Mouse (Mus musculus) gastrocnemius, postnatal 25 days (tissue): ENCODE data around the gene Dhx16. TPM values are rescaled to one million over a fixed set of nuclear protein-coding genes. Genes with fewer than 3 reads are reported as not detected.
"Not testable (repeated sequence)": the region's sequence is repeated elsewhere in the genome, so short reads cannot be mapped to it uniquely, and the experiment has no call there.

Source experiments
- DNase-seq: peaks from one replicate; pipeline ENCODE4 v3.0.0; 2022
- long read RNA-seq, 2 experiments: library from polyadenylated mRNA; stranded (forward); transcript quantifications; one replicate each; pipeline ENCODE4 v2.0.0; 2021
- total RNA-seq, 2 experiments: library from RNA; stranded (reverse); gene quantifications; 1 replicate in 1 of 2; 2 replicates in 1 of 2; pipeline ENCODE4 v1.2.3; 2021

Dhx16 gene
- 10 to 100 TPM; 14.8 to 15.2 TPM for total RNA-seq
- long read RNA-seq, experiment 1, partial matches to known transcripts, result 2 of 11 reads
- long read RNA-seq, experiment 1, other reads (novel, unspliced or antisense), result 6 of 11 reads
- long read RNA-seq, experiment 2, transcript Dhx16-201 (20 exons, 3,351 nt), result major isoform, 6 of 10 reads
- long read RNA-seq, experiment 2, partial matches to known transcripts, result 2 of 10 reads
- long read RNA-seq, experiment 2, other reads (novel, unspliced or antisense), result 2 of 10 reads

GRCm38 (mm10) chr17:35879245-35880057, at the start of gene Dhx16:
Gene Dhx16, plus strand, starts transcription at chr17:35879819.
- peak; percentile 93 for DNase-seq

GRCm38 (mm10) chr17:35832400-35833238, 47.0 kb upstream of the Dhx16 start:
- DNase-seq, result no peak

DNA sequence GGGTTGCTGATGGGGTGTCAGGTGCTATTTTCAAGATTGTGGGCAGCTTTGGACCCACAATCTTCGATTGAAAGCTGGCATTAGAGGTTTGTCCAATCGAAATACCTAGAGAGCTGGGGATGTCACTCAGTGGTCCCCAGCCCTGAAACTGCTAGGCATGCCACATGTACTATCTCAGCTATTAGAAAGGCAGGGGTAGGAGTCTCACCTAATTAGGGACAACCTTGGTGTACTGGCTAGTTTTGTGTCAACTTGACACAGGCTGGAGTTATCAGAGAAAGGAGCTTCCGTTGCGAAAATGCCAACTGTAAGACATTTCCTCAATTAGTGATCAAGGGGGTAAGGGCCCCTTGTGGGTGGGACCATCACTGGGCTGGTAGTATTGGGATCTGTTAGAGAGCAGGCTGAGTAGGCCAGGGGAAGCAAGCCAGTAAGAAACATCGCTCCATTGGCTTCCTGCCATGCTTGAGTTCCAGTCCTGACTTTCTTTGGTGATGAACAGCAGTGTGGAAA, 46.3 kb upstream of the Dhx16 start:
- no peak for DNase-seq

GRCm38 (mm10) chr17:35833894-35834293, 45.7 kb upstream of the Dhx16 start:
- DNase-seq, result no peak

GRCm38 (mm10) chr17:35834696-35835422, 44.8 kb upstream of the Dhx16 start:
- DNase-seq, result no peak

DNA sequence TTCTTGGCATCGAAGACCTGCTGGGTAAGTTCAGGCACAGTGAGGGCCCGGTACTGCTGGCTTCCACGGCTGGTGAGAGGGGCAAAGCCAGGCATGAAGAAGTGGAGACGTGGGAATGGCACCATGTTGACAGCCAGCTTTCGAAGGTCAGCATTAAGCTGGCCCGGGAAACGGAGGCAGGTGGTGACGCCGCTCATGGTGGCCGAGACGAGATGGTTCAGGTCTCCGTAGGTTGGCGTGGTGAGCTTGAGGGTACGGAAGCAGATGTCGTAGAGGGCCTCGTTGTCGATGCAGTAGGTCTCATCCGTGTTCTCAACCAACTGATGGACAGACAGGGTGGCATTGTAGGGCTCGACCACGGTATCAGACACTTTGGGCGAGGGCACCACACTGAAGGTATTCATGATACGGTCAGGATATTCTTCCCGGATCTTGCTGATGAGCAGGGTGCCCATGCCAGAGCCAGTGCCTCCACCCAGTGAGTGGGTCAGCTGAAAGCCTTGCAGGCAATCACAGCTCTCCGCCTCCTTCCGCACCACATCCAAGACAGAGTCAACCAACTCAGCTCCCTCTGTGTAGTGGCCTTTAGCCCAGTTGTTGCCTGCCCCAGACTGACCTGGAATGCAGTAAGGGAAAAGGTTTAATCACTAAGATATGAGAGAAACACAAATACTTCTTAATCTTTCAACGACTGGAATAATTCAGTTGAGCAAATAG, 44.0 kb upstream of the Dhx16 start:
- DNase-seq, result no peak

DNA sequence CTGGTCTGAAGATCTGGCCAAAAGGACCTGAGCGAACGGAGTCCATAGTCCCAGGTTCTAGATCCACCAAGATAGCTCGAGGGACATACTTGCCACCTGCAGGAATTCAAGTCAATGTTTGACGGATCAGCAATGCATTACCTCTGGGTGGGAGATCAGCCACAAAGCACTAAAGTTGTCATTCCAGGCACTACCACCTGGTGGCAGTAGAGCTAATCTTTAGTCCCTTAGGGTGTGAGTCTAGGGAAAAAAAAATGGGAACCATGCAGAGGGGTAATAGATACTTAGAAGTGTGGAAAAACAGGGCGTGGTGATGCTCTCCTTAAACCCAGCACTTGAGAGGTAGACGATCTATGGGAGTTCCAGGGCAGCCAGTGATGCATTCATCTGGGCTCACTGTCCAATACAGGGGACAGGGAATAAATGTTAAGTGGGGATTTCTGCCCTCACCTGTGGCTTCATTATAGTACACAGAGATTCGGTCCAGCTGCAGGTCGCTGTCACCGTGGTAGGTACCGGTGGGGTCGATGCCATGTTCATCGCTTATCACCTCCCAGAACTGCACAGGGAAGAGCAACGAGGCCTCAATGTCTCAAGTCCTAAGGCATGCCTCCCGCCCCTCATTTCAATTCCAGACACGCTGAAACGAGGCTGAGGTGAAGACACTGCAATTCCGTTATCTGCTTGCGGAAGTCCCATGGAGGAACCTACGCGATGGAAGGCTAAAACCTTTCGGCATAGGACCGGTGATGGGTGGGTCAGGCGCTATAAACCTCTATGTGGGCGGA, 43.2 kb upstream of the Dhx16 start:
- peak; percentile 68 for DNase-seq

DNA sequence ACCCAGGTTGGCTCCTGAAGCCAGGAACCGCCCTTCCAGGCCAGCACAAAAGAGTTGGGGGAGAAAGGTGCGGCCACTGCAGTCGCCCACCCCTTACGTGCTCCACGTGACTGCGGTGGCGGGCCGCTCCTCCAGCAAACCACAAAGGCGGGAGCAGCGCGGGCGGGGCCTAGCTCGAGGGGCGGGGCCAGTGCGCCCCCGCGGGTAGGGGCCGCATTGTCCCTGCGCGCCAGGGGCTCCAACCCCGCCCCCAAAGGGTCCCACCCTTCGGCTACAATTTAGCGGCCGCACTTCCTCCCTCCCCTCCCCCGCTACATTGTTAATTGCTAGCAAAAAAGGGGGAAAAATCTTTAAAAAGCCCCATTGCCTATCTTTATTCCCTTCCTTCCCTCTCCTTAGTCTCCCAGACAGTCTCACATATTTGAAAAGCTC, 42.6 kb upstream of the Dhx16 start:
- DNase-seq, result peak; percentile 88

DNA sequence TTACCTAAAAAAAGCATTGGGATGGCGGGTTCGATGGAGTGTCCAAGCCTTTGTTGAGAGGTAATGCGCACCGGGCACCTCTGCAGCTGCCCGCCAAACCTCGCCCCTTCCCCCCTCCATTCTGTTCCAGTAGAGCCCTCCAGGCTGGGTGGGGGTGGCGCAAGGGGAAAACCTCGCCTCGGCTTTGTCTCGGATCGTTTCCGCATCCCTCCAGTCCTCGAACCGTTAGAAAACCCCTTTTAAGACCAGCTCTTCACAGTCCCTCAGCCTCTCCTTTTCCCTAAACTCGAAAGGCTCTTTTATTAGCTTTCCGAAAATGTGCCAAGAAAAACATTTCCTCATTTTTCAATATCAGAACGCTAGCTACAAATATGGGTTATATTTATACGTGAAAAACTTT, 42.1 kb upstream of the Dhx16 start:
- DNase-seq, result no peak

DNA sequence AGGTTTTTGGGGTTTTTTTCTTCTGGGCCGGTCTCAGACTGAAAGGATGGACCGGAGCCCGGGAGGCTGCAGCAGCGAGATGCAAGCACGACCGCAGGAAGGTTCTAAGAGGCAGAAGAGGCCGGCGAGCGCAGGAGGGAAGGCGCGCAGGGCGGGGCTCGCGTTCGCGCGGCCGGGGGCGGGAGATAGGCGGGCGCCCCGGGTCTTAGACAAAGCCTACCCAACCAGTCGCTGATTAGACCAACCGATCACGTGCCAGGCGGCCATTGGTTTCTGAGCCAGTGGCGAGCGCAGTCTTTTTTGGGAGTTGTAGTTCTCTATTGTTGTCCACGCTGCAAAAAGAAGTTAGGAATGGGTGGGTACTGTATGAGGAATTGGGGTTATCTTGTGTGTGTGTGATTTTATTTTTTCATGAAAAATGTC, 41.5 kb upstream of the Dhx16 start, which contains the start of gene Tubb5:
Gene Tubb5, minus strand, starts transcription at position 185 of the 423 bp plus-strand sequence.
- DNase-seq, result peak; percentile 97

DNA sequence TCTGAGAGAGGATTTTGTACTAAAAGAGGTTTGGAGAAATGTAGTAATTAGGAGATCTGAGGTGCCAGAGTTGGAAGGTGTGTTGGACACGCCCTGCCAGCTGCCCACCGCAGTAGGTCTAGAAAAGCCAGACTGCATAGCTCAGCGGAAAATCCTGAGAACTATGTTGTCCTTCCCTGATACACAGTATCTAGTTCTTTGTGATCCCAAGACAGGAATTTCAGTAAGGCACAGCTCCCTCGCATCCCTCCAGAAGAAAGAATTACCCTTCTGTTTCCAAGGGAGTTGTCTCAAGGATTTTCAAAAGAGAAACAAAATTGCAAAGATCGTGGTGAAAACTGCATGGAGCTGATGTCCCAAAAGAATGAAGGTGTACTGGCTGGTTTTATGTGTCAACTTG, 41.0 kb upstream of the Dhx16 start:
- DNase-seq, result no peak

DNA sequence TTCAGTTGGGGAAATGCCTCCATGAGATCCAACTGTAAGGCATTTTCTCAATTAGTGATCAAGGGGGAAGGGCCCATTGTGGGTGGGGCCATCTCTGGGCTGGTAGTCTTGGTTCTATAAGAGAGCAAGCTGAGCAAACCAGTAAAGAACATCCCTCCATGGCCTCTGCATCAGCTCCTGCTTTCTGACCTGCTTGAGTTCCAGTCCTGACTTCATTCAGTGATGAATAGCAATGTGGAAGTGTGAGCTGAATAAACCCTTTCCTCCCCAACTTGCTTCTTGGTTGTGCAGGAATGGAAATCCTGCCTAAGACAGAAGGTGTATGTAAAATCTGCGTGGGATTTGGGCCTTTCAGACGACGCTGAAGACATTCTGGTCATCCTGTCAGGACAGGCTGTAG, 40.6 kb upstream of the Dhx16 start:
- DNase-seq, result not testable (repeated sequence)

GRCm38 (mm10) chr17:35840561-35840960, 39.1 kb upstream of the Dhx16 start:
- DNase-seq, result no peak

DNA sequence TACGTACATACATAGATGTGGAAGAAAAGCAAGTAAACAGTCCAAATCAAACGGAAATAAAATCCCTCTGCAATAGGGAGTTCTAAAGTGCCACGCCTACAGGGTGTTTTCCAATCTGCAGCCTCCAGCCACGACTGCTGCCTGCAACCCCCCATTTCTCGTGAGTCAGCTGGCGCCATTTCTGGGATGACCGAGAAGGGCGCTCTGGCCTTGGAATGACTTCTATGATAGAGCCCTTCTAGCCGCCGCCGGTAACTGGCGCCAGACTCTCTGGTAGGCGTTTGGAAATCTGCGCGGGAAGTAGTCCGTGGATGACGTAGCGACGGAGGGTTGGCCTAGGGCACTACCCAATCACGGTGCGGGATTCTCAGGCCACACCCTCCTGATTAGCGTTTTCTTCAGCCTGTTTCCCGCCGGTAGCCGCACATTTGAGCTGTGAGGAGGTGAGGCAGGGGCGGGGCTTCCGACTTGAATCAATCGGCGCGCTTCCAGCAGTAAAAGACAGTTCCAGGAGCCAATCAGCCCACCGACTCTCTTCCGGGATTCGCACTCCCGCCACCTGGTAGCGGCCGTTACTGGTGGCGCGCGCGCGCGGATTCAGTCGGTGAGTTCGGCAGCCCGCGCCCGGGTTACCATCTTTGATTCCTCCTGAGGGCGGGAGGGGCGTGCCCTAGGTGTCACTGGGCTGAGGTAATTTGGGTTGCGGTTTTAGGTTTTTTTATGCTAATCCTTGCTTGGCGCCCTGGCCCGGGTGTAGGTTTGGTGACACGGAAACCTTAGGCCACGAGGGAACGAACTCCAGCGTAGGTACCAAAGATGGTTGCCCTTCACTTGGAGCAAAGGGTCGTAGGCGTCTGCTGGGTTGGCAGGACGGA, 38.3 kb upstream of the Dhx16 start, which contains the start of gene Mdc1:
Gene Mdc1, plus strand, starts transcription at position 440 of the 875 bp plus-strand sequence.
- DNase-seq, result peak; percentile 99

GRCm38 (mm10) chr17:35842006-35842405, 37.6 kb upstream of the Dhx16 start:
- no peak for DNase-seq

DNA sequence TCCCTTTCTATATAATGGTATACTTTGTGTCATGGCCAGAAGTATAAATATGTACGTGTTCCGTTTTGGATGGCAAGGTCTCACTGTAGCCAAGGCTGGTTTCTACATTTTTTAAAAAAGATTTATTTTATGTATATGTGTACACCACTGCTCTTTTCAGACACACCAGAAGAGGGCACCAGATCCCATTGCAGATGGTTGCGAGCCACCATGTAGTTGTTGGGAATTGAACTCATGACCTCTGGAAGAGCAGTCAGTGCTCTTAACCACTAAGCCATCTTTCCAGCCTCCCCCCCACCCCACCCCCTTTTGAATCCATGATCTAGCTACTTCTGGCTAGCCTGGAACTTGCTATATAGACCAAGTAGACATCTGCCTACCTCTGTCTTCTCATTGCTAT, 36.1 kb upstream of the Dhx16 start:
- no peak for DNase-seq

DNA sequence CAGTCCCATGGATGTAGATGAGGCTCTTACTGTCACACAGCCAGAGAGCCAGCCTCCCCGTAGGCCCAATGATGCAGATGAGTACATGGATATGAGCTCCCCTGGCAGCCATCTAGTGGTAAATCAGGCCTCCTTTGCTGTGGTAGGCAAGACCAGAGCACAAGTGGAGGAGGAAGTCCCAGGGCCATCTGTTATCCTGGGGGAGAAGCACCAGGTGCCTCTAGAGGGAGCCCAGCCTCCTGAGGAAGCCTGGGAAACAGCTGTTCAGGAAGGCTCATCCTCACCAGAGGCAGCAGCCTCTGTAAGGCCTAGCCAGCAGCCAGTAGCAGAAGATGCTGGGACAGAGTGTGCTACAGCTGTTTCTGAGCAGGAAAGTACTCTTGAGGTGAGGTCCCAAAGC, 31.5 kb upstream of the Dhx16 start:
- DNase-seq, result no peak

DNA sequence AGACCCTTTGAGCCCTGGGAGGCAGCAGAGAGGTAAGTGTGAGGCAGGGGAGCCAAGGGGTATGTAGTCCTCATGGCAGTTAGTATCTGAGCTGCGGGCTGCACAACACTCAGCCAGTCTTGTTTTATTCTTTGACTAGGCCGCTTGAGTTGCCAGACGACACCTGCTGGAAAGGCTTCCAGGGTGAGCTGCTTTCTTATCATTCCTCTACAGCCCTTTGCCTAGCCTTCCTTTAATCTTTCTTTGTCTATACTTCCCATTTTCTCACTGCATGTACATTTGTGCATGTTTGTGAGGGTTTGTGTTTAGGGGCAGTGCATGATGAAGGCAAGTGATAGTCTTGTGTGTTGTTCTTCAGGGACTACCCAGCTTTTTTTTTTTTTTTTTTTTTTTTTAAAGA, 28.6 kb upstream of the Dhx16 start:
- no peak for DNase-seq

DNA sequence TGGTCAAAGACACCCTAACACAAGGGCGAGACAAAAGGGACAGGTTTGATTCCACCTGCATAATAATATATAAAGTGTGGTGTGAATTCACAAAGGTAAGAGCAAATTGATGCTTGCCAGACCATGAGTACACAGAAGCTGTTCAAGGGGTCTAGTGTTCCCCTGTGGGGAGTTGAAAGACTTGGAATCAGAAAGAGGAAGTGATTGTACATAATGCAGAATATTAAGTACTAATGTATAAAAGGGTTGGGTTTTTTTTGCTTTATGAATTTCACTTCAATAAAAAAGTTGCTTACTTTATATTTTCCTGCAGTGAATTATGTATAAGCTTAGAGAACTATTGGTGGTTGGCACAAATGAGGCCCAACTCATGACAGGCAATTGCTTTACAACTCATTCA, 20.2 kb upstream of the Dhx16 start:
- DNase-seq, result no peak
